Mouse (Mus musculus) kidney, adult 2 months (tissue): ENCODE data around the gene Rrp7a.

Experiments used
- CTCF ChIP-seq: fragments of 200-500 bp; conservative IDR thresholded peaks from 2 replicates; pipeline ENCODE4 v1.5.1; 2011; ENCODE audit warnings: low read depth, mild to moderate bottlenecking, control low read depth, low read length, moderate library complexity, mixed read lengths; ENCODE audit not compliant: insufficient read depth, insufficient read length
- POLR2A ChIP-seq: fragments of 200-500 bp; IDR thresholded peaks from one replicate; pipeline ENCODE4 v1.6.1; 2011; ENCODE audit warnings: low read depth, low read length, control low read depth

DNA sequence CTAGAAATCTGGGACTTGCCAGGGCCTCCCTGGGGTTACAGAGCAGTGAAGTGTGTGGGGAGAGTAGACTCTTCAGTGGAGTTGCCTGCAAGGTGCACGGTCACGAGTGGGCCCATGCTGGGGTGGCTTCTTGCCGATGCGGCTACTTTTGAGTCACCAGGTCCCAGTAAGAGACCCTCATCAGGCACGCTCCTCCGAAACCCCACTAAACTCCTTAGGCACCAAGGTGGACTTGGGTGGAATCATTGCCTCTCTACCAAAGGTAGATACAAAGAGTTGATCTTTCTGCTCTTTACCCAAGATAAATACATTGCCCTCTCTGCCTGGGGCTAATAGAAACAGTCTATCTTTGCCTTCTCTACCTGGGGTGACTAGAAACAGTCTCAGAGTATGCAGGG, 35.1 kb upstream of the Rrp7a start:
- TF ChIP-seq CTCF (no peak), POLR2A (no peak)
